Mouse (Mus musculus): ENCODE measurements around the gene Gm20661. TPM values are rescaled to one million over a fixed set of nuclear protein-coding genes. Genes with fewer than 3 reads are reported as not detected.
A peak's percentile ranks its signal among the peaks of the same experiment; 100 is the strongest.

Gene Gm20661
- polyA plus RNA-seq, 1 experiment from 2014 or later, result 12.8 TPM

GRCm38 (mm10) chr9:107984754-107985055, 1.8 kb downstream of the Gm20661 start:
- no peak for ATAC-seq (ENCODE audit: insufficient number of reproducible peaks, insufficient read depth, low FRiP score, low read depth)
- H3K4me2 ChIP-seq (replicated peaks; ENCODE audit: low read depth, low read length), result peak overlapping the region; percentile 88
- H3K4me3 ChIP-seq (ENCODE audit: low read depth, low read length), result peak overlapping the region; percentile 45
- peak overlapping the region; percentile 59 for H3K9ac ChIP-seq (replicated peaks; ENCODE audit: low read depth, low read length)
- peak overlapping the region; percentile 100 for H3K27ac ChIP-seq (ENCODE audit: low read length)
- 46% methylated on average over 9 of the region's 9 CpGs for WGBS
- H3K36me3 ChIP-seq (ENCODE audit: control insufficient read depth, insufficient read depth, low read length), result no peaks in the 10 kb centered on the region; the same call in 1 of the 2 replicates
- no peaks in the 10 kb centered on the region for H3K27me3 ChIP-seq (ENCODE audit: control insufficient read depth, insufficient read depth, low read length)
- H3K9me3 ChIP-seq (ENCODE audit: control insufficient read depth, low read depth, low read length), result no peaks in the 10 kb centered on the region
- peaks cover 35% of the 10 kb centered on the region for H3K4me1 ChIP-seq (ENCODE audit: control insufficient read depth, insufficient read depth, low read length)

- WGBS, result under 1% methylated on average over 56 of the region's 58 CpGs
- Histone ChIP-seq H3K9me3 (ENCODE audit: control insufficient read depth, low read depth, low read length) (no peaks in the 10 kb centered on the region), H3K4me1 (ENCODE audit: control insufficient read depth, insufficient read depth, low read length) (peaks cover 35% of the 10 kb centered on the region), H3K4me2 (replicated peaks; ENCODE audit: low read depth, low read length) (peak within 1 kb of the TSS; percentile 88), H3K27me3 (ENCODE audit: control insufficient read depth, insufficient read depth, low read length) (no peaks in the 10 kb centered on the region), H3K9ac (replicated peaks; ENCODE audit: low read depth, low read length) (peak within 1 kb of the TSS; percentile 59), H3K27ac (ENCODE audit: low read length) (peak within 1 kb of the TSS; percentile 100), H3K4me3 (ENCODE audit: low read depth, low read length) (peak within 1 kb of the TSS; percentile 45), H3K36me3 (ENCODE audit: control insufficient read depth, insufficient read depth, low read length) (no peaks in the 10 kb centered on the region; the same call in 1 of the 2 replicates)
- peak; percentile 59 for ATAC-seq (ENCODE audit: insufficient number of reproducible peaks, insufficient read depth, low FRiP score, low read depth)
Observed at GRCm38 (mm10) chr9:107985131-107986119, 2.6 kb downstream of the Gm20661 start, which contains the start of gene Inka1. Inka1 (minus strand) TSS chr9:107985879.

DNA sequence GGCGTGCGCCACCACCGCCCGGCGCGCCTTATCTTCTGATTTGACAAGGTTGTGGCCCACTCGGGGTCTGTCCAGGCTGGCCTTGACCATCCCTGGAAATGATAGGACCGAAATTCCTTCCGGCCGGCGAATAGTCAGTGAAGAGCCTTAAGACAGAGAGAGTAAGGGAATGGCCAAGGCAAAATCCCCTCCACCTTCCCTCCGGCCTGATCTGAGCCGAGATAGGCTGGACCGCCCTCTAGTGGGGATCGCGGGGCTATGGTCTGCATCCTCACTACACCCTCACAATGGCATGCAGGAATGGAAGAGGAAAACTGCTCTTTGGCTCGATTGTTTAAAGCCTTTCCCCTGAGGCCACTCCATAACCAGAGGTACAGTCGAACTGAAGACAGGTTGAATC, 3.5 kb downstream of the Gm20661 start:
- peaks cover 26% of the 10 kb centered on the region for H3K4me1 ChIP-seq (ENCODE audit: control insufficient read depth, insufficient read depth, low read length)
- peak overlapping the region; percentile 88 for H3K4me2 ChIP-seq (replicated peaks; ENCODE audit: low read depth, low read length)
- peak overlapping the region; percentile 45 for H3K4me3 ChIP-seq (ENCODE audit: low read depth, low read length)
- no peaks in the 10 kb centered on the region for H3K9me3 ChIP-seq (ENCODE audit: control insufficient read depth, low read depth, low read length)
- ATAC-seq (ENCODE audit: insufficient number of reproducible peaks, insufficient read depth, low FRiP score, low read depth), result peak; percentile 16; the same call in 1 of the 2 replicates
- H3K27me3 ChIP-seq (ENCODE audit: control insufficient read depth, insufficient read depth, low read length), result no peaks in the 10 kb centered on the region
- WGBS, result 2% methylated on average over 18 of the region's 18 CpGs
- H3K9ac ChIP-seq (replicated peaks; ENCODE audit: low read depth, low read length), result no peak overlapping the region
- H3K36me3 ChIP-seq (ENCODE audit: control insufficient read depth, insufficient read depth, low read length), result no peaks in the 10 kb centered on the region; the same call in 1 of the 2 replicates
- H3K27ac ChIP-seq (ENCODE audit: low read length), result peak overlapping the region; percentile 100

- no peak overlapping the region for H3K4me2 ChIP-seq (replicated peaks; ENCODE audit: low read depth, low read length)
- H3K27me3 ChIP-seq (ENCODE audit: control insufficient read depth, insufficient read depth, low read length), result no peaks in the 10 kb centered on the region
- H3K4me1 ChIP-seq (ENCODE audit: control insufficient read depth, insufficient read depth, low read length), result peaks cover 15% of the 10 kb centered on the region; the same call in 1 of the 2 replicates
- no peak for ATAC-seq (ENCODE audit: insufficient number of reproducible peaks, insufficient read depth, low FRiP score, low read depth)
- H3K4me3 ChIP-seq (ENCODE audit: low read depth, low read length), result no peak overlapping the region
- no peaks in the 10 kb centered on the region for H3K9me3 ChIP-seq (ENCODE audit: control insufficient read depth, low read depth, low read length)
- 81% methylated on average over 3 of the region's 3 CpGs for WGBS
- H3K9ac ChIP-seq (replicated peaks; ENCODE audit: low read depth, low read length), result no peak overlapping the region
- no peak overlapping the region for H3K27ac ChIP-seq (ENCODE audit: low read length)
- no peaks in the 10 kb centered on the region; the same call in 1 of the 2 replicates for H3K36me3 ChIP-seq (ENCODE audit: control insufficient read depth, insufficient read depth, low read length)
Observed at GRCm38 (mm10) chr9:107987950-107988349, 5.1 kb downstream of the Gm20661 start.

DNA sequence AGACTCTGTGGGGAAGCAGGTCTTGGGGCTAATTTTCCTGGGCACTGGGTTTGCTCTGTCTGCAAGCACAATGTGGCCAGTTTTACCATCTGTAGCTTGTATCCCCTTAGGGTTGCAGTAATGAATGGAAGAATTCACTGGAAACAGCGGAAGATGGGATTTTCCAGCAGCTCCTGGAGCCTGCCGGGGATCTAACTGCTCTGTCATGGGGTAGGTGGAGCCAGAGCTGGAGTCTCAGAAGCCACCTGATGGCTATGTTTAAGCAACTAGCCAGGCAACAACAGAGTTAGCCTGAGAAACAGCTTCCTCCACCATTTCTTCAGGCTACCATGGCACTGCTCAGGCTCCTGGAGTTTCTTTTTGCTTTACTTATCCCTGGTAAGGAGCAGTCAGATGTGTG, 9.3 kb downstream of the Gm20661 start, which contains the start of gene Cdhr4:
Gene Cdhr4, plus strand, starts transcription at position 301 of the 400 bp plus-strand sequence.
- H3K27me3 ChIP-seq (ENCODE audit: control insufficient read depth, insufficient read depth, low read length), result no peaks in the 10 kb centered on the region
- H3K4me3 ChIP-seq (ENCODE audit: low read depth, low read length), result no peak within 1 kb of the TSS

DNA sequence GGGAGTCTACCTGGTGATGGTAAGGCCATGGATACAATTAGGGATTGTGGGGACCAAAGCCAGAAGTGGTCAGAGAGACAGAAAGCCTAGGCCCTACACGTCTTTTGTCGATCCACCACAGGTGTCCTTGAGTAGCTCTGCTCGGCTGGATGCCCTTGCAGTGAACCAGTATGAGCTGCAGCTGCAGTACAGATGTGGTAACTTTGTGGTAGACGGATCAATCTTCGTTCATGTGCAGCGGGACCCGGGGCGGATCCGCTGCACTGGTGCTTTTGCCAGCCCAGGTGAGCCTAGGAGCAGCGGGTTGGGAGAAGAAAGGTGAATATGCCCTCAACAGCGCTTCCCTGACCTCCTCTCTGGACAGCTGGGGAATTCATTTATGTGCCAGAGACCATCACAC, 10.2 kb downstream of the Gm20661 start:
- Histone ChIP-seq H3K4me1 (ENCODE audit: control insufficient read depth, insufficient read depth, low read length) (no peaks in the 10 kb centered on the region), H3K4me2 (replicated peaks; ENCODE audit: low read depth, low read length) (no peak overlapping the region), H3K4me3 (ENCODE audit: low read depth, low read length) (no peak overlapping the region), H3K9me3 (ENCODE audit: control insufficient read depth, low read depth, low read length) (no peaks in the 10 kb centered on the region), H3K27me3 (ENCODE audit: control insufficient read depth, insufficient read depth, low read length) (no peaks in the 10 kb centered on the region), H3K36me3 (ENCODE audit: control insufficient read depth, insufficient read depth, low read length) (no peaks in the 10 kb centered on the region), H3K9ac (replicated peaks; ENCODE audit: low read depth, low read length) (no peak overlapping the region), H3K27ac (ENCODE audit: low read length) (no peak overlapping the region)
- 88% methylated on average over 11 of the region's 11 CpGs for WGBS
- ATAC-seq (ENCODE audit: insufficient number of reproducible peaks, insufficient read depth, low FRiP score, low read depth), result no peak

More for the DNA sequence above, 9.3 kb downstream of the Gm20661 start, which contains the start of gene Cdhr4:
- 69% methylated on average over 2 of the region's 2 CpGs for WGBS
- Histone ChIP-seq H3K4me2 (replicated peaks; ENCODE audit: low read depth, low read length) (no peak within 1 kb of the TSS), H3K27ac (ENCODE audit: low read length) (no peak within 1 kb of the TSS), H3K4me1 (ENCODE audit: control insufficient read depth, insufficient read depth, low read length) (no peaks in the 10 kb centered on the region), H3K36me3 (ENCODE audit: control insufficient read depth, insufficient read depth, low read length) (no peaks in the 10 kb centered on the region), H3K9ac (replicated peaks; ENCODE audit: low read depth, low read length) (no peak within 1 kb of the TSS), H3K9me3 (ENCODE audit: control insufficient read depth, low read depth, low read length) (no peaks in the 10 kb centered on the region)
- ATAC-seq (ENCODE audit: insufficient number of reproducible peaks, insufficient read depth, low FRiP score, low read depth), result no peak

DNA sequence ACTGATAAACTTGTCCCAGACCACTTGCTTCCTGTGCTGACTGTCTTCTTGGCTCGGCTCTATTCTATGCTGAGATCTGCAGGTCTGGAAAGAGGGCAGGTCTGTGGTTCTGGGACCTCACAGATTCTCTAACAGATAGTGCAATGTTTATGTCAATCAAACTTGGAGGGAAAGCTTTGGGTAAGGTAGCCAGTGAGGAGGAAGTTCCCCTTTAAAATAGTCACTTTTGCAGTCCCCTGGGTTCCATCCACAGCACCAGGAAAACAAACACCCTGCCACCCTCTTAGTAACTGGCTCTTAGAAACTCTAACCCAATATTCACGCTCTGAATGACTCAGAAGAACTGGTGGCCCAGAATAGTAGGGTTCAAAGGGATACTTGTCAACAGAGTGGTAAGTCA, 11.6 kb downstream of the Gm20661 start:
- no peak for ATAC-seq (ENCODE audit: insufficient number of reproducible peaks, insufficient read depth, low FRiP score, low read depth)
- WGBS, result 51% methylated on average over 2 of the region's 2 CpGs

DNA sequence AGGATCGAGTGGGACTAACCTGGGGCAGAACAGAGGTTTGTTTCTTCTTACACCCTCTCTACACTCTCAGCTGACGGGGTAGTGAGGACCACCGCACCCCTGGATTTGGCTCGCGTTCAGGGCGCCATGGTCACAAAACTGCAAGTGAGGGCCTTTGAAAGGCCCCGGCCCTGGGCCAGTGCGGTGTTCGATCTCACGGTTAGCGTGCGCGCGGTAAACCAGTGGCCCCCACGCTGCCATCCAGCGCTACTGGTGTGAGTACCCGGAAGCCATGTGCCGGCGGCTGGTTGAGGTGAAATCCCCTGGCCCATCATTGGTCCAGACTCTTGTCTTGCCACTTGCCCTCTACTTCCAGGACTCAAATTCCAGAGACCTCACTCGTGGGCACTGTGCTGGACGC, 12.7 kb downstream of the Gm20661 start:
- H3K27me3 ChIP-seq (ENCODE audit: control insufficient read depth, insufficient read depth, low read length), result no peaks in the 10 kb centered on the region
- 93% methylated on average over 21 of the region's 21 CpGs for WGBS
- no peak overlapping the region for H3K9ac ChIP-seq (replicated peaks; ENCODE audit: low read depth, low read length)
- no peak overlapping the region for H3K4me3 ChIP-seq (ENCODE audit: low read depth, low read length)
- no peaks in the 10 kb centered on the region for H3K4me1 ChIP-seq (ENCODE audit: control insufficient read depth, insufficient read depth, low read length)
- no peak overlapping the region for H3K4me2 ChIP-seq (replicated peaks; ENCODE audit: low read depth, low read length)
- no peak overlapping the region for H3K27ac ChIP-seq (ENCODE audit: low read length)
- H3K36me3 ChIP-seq (ENCODE audit: control insufficient read depth, insufficient read depth, low read length), result no peaks in the 10 kb centered on the region
- H3K9me3 ChIP-seq (ENCODE audit: control insufficient read depth, low read depth, low read length), result no peaks in the 10 kb centered on the region
- ATAC-seq (ENCODE audit: insufficient number of reproducible peaks, insufficient read depth, low FRiP score, low read depth), result no peak

More for the DNA sequence above, 11.6 kb downstream of the Gm20661 start:
- H3K4me1 ChIP-seq (ENCODE audit: control insufficient read depth, insufficient read depth, low read length), result no peaks in the 10 kb centered on the region
- H3K4me2 ChIP-seq (replicated peaks; ENCODE audit: low read depth, low read length), result no peak overlapping the region
- no peaks in the 10 kb centered on the region for H3K36me3 ChIP-seq (ENCODE audit: control insufficient read depth, insufficient read depth, low read length)
- no peak overlapping the region for H3K27ac ChIP-seq (ENCODE audit: low read length)
- H3K27me3 ChIP-seq (ENCODE audit: control insufficient read depth, insufficient read depth, low read length), result no peaks in the 10 kb centered on the region
- H3K9ac ChIP-seq (replicated peaks; ENCODE audit: low read depth, low read length), result no peak overlapping the region
- no peaks in the 10 kb centered on the region for H3K9me3 ChIP-seq (ENCODE audit: control insufficient read depth, low read depth, low read length)
- no peak overlapping the region for H3K4me3 ChIP-seq (ENCODE audit: low read depth, low read length)
